Mouse (Mus musculus): Measurements from ENCODE around the gene Plekha1. TPM values are rescaled to one million over a fixed set of nuclear protein-coding genes. Genes with fewer than 3 reads are reported as not detected.

Gene Plekha1
- 10 to 100 TPM; 18.0 to 25.7 TPM for total RNA-seq (2023)

GRCm38 (mm10) chr7:130865613-130866591 is at the start of gene Plekha1:
Gene Plekha1, plus strand, starts transcription at chr7:130865756.

GRCm38 (mm10) chr7:130935793-130936471 is 70.4 kb downstream of the Plekha1 start, which contains the start of gene Htra1:
Gene Htra1, plus strand, starts transcription at chr7:130936111.

Other genes with a start within 250 kb of the Plekha1 start
- gene Btbd16, start 91.7 kb upstream of the Plekha1 start, total RNA-seq (2023) = not detected
- under 1 TPM in 1 of 2 experiments, not detected in 1; 0.22 TPM for gene Htra1, start 70.4 kb downstream of the Plekha1 start, total RNA-seq (2023)
- not detected for gene Dmbt1, start 166.3 kb downstream of the Plekha1 start, total RNA-seq (2023)

Data from neutrophil, adult 83 days (primary cell).